Mouse (Mus musculus): ENCODE results near the gene Atl3.

- no peak for TF ChIP-seq CTCF (IDR thresholded peaks at IDR 0.05; ENCODE audit: control insufficient read depth, insufficient read depth, insufficient read length)
- TF ChIP-seq MYOD1 (IDR thresholded peaks at IDR 0.05; ENCODE audit: control insufficient read depth, insufficient read length, low read depth): no peak
- no peak for TF ChIP-seq USF1 (IDR thresholded peaks at IDR 0.05; ENCODE audit: low read depth)
- no peak for TF ChIP-seq MAX (IDR thresholded peaks at IDR 0.05)
- TF ChIP-seq CEBPB (IDR thresholded peaks at IDR 0.05; ENCODE audit: low read depth): no peak
Observed at GRCm38 (mm10) chr19:7445105-7445504, 48.7 kb upstream of the Atl3 start.

Data from C2C12 (cell line).